Mouse (Mus musculus) cerebellum, adult 18-20 months (tissue): ENCODE data around the gene Oxct1.
A peak's percentile ranks its signal among the peaks of the same experiment; 100 is the strongest.

Source experiments
- DNase-seq, 2 experiments: peaks; one replicate each; pipeline ENCODE4 v3.0.0; 2021

The Oxct1 gene

DNA sequence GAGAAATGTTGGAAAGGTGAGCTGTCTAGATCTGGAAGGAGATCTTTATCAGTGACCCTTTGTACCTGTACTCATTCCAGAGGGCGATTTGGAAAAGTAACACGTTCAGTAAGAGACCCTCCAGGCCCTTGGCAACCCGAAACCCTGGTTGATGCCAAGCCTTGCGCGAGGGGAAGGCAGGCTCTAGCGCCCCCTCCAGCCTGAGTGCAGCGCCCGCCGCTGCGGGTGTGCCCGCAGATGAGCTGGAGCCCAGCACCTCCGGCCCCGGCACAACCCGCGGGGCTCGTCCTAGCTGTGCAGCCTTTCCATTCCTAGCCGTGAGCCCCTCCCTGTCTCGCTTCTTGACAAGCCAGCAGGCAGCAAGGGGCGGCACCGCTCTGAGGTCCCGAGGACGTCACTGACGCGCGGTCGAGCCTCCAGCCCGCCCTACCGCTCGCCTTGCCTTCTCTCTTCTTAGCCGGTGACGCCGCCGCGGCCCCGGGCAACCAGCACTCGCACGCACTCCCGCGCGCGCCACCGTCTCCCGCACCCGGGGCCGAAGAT lies at the start of gene Oxct1:
TSS of gene Oxct1 (plus strand) at position 153 of the 543 bp plus-strand sequence.
- peak; percentile 93 to 96 for DNase-seq

DNA sequence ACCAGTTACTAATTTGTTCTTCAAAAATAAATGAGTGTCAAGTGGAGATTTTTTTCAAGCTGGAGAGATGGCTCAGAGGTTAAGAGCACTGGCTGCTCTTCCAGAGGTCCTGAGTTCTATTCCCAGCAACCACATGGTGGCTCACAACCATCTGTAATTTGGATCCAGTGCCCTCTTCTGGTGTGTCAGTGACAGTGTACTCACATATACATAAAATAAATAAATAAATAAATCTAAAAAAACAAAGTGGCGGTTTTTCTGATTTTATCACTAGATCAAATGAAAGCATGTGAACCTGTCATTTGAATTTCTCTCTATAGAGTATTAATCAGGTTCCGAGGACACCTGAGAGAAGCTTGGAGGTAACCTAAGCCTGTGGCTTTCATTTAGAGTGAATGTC lies 47.9 kb upstream of the Oxct1 start:
- no peak for DNase-seq

DNA sequence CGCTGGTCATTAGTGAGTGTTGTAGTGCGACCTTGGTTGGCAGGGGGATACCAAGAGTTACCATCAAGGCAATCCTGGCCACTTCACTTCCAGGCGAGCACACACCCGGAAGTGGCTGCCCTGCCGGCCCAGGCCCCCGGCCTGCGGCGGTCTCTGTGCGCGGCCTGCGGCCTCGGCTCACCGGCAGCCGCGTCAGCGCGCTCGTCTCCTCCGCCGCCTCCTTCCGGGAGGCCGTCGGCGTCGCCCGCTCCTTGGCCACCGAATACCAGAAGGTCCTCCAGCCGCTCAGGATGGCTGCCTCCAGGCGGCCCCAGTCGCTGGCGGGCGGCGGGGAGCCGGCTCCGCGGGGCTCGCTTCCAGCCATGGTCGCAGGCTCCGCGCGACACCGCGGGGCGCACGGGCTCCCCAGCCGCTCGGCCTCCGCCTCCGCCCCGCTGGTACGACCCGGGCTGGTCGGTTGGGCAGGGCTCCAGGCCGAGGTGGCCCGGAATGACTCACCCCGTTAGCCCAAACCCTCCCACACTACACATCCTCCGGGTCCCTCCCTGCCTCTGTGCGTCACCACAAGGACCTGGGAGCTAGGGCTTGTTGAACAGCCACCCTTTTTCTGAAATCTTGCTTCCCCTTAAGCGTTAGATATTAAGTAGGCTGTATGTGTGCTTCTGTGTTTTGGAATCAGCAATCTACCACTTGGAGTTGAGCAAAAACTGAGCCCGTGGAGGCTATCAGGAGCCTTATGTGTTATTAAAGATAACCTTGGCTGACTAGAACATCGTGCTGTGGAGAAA lies 46.9 kb upstream of the Oxct1 start, which contains the start of gene Fbxo4:
TSS of gene Fbxo4 (minus strand) at position 513 of the 788 bp plus-strand sequence.
- peak; percentile 87 to 90 for DNase-seq

DNA sequence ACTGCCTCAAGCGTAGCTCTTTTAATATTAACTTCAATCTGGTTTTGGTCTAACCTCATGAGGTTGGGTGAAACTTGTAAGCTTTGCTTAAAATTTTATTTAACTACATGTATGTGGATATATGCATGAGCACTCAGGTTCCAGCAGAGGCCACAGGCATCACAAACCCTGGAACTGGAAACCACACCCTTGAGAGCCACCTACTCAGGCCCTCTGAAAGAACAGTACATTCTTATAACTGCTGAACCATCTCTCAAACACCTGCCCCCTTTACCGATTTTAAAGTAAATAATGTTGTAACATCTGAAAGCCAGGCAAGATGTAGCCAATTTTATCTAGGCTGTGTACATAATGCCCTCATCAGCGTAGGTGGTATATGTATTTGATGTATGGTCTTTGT lies 46.3 kb upstream of the Oxct1 start:
- DNase-seq = no peak

DNA sequence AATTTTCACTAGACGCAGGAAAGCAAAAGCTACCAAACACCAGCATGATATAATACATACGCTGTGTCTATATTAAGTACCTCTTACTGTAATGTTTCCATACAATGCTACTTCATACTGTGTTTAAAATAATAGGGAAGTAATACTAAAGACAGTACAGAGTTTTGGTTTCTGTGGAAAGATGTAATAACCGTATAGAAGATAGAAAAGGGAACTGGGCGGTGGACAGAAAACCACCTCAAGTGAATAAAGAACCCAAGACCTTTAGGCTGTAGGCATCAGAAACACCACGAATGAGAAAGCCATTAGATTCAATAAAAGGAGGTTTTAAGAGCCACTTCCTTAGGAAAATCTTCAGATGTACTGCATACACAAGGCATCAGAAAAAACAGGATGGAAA lies 43.5 kb upstream of the Oxct1 start:
- DNase-seq = no peak

DNA sequence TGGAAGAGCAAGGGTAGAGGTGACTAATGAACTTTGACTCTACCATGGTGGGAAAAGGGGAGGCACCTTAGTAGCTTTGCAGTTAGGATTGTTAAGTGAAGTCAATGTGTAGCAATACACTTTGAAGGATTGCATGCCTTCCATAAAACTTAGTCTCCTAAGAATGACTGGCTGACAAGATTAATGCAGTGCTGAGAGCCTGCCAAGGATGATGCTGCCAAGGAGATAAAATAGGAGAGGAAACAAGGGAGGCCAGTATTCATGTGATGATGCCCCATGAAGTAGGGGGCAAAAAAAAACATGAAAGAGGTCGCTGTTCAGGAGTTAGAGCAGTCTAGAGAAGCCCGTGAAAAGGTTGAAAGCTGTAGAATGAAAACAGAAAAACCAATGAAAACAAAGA lies 41.3 kb upstream of the Oxct1 start:
- no peak for DNase-seq

DNA sequence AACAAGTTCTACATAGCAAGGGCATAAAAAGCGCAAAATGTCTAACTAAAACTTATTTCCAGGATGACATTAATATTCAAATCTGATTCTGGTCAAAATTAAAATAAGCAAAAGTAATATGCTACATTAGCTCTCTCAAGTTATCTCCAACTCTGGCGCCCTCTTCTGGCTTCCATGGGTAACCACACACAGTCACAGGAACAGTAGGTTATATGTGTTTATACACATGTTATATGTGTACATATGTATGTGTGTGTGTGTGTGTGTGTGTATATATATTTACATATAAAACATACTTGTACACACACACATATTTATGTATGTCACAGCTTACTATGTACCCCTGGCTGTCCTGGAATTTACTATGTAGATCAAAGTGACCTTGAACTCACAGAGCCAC lies 38.2 kb upstream of the Oxct1 start:
- DNase-seq = no peak

DNA sequence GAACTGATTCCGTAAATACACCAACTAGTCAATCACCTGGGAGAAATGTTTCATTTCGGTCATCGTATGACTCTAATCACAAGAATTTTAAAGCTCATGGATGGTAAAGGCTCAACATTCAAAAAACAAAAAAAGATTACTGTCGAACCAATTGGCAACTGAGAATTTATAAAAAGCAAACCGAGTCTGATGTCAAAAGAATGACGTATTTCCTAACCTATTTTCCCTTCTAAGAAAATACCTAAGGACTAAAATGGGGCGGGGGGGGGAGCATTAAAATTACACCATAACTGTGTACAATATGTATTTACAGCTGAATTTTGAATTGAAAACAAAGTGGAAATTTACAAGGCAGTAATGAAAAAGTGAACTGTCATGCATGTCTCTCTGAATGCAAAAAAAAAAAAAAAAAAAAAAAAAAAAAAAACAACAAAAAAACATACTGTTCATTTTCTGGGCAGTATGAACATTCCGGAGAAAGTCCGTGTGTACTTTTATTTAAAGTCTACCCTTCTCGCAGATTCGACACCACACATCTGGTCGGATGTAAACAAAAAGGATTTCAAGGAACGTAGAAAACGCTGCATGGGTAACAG lies 31.2 kb upstream of the Oxct1 start:
- no peak for DNase-seq

DNA sequence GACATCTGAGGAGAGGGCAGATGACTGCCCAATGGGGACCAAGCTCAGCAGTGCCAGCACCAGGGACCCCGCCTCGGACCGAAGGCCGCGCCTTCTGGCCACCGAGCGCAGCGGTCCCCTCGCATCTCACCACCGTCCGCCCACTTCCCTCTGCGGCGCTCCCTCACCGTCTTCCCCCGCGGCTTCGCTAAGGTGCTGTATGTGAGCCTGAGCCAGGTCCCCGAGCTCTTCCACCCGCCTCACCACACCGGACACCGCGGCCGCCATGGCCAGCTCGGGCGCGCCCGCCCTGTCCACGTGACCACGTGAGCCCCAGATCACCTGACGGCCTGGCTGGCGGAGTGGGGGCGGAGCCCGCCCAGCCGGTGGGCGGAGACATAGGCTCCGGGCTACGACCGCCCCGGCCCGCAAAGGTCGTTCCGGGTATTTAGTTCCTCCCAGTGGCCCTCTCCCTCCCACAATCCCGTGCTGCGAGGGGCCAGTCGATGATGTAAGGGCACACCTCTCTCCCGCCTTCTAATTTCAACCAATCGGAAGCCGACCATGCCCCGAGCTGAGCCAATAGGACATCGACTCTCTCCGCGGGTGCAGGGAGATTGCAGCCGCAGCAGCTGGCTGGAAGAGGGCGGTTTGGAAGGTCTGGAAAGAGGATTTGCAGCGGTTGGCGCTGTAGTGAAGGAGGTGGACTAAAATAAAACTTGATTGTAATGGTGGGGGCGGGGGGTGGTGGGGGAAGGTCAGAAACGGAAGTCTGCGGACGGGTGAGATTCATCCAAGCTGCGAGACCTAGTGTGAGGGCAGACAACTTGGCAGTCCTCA lies 30.5 kb upstream of the Oxct1 start, which contains the start of gene AW549877:
TSS of gene AW549877 (minus strand) at position 297 of the 819 bp plus-strand sequence.
- DNase-seq = peak; percentile 99

DNA sequence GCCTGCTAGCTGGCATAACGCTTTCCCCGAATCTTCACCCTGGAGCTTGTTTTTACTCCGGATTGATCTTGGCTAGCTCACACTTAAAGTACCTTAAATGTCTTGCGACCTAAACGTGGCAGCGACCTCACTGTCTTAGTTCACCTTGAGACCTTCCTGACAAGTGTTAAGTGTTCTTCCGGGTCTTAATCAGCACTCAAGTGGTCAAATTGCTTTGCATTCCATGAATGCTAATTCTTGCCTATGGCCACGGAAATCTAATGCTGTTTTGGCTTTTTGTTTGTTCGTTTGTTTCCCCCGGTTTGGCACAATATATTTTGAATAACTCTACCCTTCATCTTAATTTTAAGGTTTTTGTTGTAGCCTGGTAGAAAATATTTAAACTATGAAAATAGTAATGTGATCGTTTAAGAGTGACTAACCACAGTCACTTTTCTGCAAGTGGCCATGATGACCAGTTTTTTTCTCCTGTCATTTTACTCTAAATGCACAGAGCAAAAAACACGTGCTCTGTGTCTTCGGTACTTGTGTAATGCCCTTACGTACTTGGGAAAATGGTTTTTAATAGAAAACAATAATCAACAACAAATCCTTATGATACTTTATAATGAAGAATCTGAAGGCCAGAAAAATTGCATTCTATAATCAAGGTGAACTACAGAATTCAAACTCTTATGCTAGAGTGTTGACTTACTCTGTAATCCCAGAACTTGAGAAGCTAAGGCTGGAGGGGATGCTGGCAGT lies 29.7 kb upstream of the Oxct1 start:
- no peak for DNase-seq

DNA sequence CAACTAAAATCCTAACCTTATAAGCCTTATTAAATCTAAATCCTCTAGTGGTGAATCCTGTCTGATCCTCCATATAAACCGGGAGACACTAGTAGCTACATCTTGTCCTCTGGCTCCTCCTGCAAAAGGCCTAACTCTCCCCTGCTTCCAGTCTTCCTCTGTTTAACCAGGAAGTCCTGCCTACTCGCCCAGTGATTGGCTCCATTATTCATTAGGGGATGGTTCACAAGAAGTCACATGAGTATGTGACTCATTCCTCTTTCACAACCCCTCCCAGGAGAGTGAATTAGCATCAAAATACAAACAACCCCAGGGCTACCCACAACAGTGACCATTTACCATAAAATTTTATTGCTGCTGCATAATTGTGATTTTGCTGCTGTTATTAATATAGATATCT lies 27.0 kb upstream of the Oxct1 start:
- no peak for DNase-seq

DNA sequence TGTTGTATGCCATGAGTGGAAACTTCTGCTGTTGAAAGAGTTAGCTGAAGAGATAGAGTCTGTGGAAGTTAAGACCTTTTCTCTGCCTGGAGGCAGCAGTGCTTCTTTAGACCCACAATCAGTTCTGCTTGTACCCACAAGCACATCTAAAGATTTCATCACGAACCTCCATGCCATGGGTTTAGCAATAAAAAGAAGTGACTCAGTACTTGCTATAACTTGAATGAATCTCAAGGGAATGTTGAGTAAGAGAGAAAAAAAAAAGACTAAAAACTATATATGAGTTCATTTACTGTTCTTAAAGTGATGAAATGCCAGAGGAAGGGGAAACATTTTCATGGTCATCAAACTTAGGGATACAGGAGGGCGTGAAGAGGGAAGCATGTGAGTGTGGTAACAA lies 25.6 kb upstream of the Oxct1 start:
- DNase-seq = no peak

DNA sequence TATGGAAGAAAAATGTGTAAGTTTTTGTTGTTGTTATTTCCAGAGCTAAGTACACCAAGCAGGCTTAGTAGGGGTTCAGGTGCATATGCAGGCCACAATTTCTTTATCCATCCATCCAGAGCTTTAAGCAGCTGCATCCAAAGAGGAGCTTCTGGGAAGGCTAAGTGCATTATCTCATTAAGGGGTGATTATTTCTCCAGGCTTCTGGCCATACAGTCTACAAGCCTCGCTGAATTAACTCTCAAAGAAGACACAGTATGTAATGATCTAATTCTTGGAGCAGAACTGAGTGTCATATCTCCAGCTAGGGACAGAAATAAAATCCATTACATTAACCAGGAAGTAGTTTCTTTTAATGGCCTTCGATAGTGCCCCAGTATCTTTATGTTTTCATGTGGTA lies 12.3 kb upstream of the Oxct1 start:
- no peak for DNase-seq

DNA sequence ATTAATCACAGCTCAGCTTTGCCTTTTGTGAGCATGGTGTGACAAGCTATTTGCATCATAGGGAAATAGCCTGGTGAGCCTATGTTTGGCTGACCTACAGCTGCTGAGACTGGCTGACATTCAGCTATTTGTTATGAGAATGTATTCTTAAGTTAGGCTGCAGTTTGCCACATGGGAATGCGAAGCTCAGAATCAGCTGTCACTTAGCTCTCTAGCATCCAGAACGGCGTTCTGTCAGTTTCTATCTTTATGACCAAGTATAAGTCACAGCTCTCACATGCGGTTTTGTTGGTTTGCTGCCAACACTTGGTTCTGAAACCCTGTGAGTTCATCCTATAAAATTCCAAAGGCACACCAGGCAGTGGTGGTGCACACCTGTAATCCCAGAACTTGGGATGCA lies 5.5 kb upstream of the Oxct1 start:
- DNase-seq = no peak

DNA sequence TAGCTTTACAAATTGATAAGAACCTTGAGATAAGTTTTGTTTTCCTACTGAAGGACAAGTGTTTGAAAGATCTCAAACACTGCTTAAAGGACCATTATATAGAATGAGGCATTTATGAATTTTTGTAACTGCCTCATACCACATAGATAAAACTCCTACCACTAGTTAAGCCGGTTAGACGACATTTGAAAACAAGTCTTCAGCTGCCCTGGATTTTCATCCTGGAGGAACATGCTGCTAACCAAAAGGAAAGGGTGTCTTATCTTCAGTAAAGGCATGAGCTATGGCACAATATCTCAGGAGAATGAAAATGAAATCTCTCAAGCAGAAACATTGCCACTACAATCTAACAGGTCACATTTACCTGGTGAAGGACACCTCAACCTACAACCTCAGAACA lies 2.4 kb upstream of the Oxct1 start:
- no peak for DNase-seq

DNA sequence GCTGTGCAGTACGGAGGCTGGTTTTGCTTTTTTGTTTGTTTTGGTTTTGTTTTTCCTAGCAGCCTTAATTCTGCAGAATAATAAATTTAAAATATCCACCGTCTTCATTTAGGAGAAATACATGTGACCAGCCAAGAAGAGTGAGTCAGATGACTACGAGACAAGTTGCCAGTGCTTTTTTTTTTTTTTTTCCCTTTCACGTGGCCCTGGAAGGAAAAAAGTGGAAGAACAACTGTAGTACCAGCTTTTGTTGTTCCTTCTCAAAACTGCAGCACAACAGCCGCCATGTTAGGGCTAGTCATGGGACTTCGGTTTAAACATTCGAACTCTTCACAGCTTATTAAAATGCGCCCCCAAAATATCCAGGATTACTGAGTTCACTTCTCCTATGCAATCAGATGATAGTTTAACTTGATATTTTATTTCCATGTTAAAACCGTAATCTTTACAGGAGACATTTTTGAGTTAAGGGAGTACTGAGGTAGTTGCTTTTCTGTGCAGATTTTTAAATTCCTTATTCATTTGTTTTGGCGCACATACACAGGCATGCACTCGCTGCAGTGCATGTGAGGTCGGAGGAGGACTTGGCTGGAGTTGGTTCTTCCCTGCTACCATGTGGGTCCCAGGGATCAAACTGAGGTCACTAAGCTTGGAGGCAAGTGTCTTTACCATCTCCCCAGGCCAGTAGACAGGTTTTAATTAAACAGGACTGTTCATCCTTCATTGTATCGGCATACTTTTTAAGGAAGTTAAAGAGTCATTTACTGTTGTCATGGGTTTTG lies 1.3 kb upstream of the Oxct1 start:
- DNase-seq = no peak

DNA sequence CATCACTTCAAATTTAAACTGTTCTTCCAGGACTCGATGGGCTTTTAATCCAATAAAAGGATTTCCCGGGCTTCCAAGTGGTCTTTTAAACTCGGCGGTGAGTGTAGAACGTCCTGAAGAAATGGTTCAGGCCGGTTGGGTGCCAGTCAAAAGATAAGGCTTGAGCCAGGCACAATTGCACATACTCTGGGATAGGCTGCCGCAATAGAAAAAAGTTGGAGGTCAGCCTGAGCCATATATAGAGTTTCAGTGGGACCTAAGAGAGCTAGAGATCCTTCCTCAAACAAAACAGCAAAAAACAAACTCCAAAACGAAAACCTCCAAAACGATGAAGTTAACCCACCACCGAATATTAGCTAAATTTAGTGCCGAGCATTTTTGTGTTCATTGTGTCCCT lies 677 bp upstream of the Oxct1 start:
- DNase-seq = peak in 1 of 2 experiments; percentile 24

DNA sequence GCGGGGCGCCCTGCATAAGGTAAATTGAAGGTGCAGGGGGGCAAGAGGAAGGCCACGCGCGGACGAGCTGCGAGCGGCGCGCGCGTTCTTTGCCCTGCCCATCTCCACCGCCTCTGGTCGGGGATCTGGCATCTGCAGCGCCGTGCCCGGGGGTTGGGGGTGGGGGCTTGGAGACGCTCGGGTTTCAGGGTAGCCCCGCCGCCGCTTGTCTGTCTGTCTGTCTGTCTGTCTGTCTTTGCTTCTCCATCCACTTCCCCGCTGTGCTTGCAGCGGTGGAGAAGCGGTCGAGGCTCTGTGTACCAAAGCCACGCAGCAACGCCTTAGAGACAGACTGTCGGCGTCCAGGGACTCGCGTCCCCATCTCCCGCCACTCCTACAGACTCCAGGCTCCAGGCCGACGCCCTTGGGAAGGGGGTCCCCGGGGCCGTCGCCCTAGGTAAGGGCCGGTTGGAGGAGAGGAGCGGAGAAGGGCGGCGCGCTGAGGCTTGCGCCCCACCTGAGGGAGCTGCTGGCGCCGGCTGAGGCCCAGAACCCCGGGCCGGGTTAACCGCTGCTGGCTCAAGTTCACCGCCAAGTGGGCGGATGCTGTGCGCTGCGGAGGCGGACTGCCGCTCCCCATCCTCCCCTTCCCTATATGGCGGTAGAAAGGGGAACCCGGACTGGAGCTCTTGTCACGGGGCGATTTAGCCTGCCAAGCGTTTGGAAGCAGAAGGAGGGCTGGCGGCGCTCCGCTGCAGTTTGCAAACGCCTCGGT lies 825 bp downstream of the Oxct1 start:
- peak; percentile 86 to 89 for DNase-seq

DNA sequence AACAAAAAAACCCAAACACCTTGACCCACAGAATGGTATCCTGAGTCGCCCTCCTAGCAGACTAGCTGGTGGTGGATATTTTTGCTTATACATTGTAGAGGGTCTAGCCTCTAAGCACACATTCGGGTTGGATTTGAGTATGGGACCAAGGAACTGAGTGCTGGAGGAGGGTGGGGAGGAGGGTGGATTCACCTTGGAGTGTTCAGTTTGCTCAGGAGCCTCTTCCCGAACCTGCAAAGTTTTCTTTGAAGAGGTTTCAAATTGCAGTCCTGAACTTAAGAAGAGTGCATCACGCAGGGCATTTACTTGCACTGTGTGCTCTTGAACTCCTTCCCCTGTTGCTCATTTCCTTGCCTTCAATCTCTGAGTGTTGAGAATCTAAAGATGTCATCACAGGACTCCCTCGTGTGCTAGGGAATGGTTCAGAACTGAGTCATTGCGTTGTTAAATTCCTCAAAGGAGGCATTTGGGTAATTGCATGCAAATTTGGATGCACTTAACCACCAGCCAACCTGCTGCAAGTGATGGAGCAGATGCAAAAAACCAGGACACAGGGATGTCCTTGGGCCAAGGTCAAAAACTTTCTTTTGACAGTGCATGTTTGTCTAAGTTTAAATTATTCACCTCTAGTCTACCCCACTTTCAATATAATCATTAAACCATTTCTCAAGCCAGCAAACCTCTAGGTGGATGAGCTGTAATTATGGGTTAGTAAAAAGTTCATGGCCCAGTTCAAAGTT lies 1.7 kb downstream of the Oxct1 start:
- no peak for DNase-seq

DNA sequence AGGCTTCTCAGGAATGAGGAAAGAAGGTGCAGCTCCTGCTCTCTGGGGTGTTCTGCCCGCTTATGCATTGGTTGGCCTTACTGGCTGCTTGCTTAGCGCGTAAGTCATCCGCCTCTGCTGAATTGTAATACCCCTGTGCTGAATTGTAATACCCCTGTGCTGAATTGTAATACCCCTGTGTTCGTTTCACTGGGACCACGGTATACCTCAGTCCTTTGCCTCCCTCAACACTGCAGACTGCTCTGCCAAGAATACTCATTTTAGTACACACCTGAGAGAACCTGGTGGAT lies 2.2 kb downstream of the Oxct1 start:
- DNase-seq = no peak

DNA sequence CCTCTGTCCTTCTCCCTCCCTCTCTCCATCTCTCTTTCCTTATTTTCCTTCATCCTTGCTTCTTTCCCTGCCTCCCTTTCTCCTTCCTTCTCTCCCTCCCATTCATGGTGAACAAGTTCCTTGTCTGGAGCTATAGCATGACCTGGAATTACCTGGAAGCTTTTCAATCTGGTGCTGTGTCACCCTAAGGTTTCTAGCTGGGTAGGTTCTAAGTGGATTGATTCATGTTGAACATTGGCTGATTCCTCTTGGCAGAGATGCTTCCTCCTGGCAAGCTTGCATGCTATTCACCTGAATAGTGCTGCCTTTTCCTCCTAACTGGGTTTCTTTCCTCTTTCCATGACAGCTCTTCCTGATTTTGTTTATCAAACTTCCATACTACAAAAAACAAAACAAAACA lies 2.8 kb downstream of the Oxct1 start:
- peak; percentile 35 to 54 for DNase-seq
